Mouse (Mus musculus) hindbrain, embryonic 15.5 days (tissue): ENCODE measurements around the gene Sh2d1b2. TPM values are rescaled to one million over a fixed set of nuclear protein-coding genes. Genes with fewer than 3 reads are reported as not detected.
"Not testable (repeated sequence)": the region's sequence is repeated elsewhere in the genome, so short reads cannot be mapped to it uniquely, and the experiment has no call there.

Experiments
- ATAC-seq: fragments of 200-750 bp; cut with Nextera tagmentation; 2 replicates; pipeline ENCODE4 v1.8.0; 2017; ENCODE audit warnings: low read depth, moderate number of reproducible peaks, moderate TSS enrichment; ENCODE audit not compliant: low FRiP score
- H3K27ac ChIP-seq: fragments of 300-500 bp; sonication (generic); replicated peaks from 2 replicates; pipeline ENCODE4 v1.5.1; 2015; ENCODE audit warnings: mild to moderate bottlenecking, inconsistent platforms
- H3K27me3 ChIP-seq: fragments of 300-500 bp; sonication (generic); 2 replicates; pipeline ENCODE4 v1.6.1; 2015; ENCODE audit warnings: control low read depth, inconsistent platforms
- H3K36me3 ChIP-seq: fragments of 300-500 bp; sonication (generic); 2 replicates; pipeline ENCODE4 v1.6.1; 2015; ENCODE audit warnings: control low read depth, inconsistent platforms
- H3K4me1 ChIP-seq: fragments of 300-500 bp; sonication (generic); replicated peaks from 2 replicates; pipeline ENCODE4 v1.6.1; 2015; ENCODE audit warnings: control low read depth, inconsistent platforms
- H3K4me2 ChIP-seq: fragments of 300-500 bp; sonication (generic); 2 replicates; pipeline ENCODE4 v1.6.1; 2015; ENCODE audit warnings: moderate library complexity, mild to moderate bottlenecking, inconsistent platforms
- H3K4me3 ChIP-seq: fragments of 300-500 bp; sonication (generic); 2 replicates; pipeline ENCODE4 v1.5.1; 2015; ENCODE audit warnings: mild to moderate bottlenecking, inconsistent platforms
- H3K9ac ChIP-seq: fragments of 300-500 bp; sonication (generic); 2 replicates; pipeline ENCODE4 v1.6.1; 2015; ENCODE audit warnings: inconsistent platforms
- H3K9me3 ChIP-seq: fragments of 300-500 bp; sonication (generic); 2 replicates; pipeline ENCODE4 v1.6.1; 2016; ENCODE audit warnings: control low read depth, inconsistent platforms
- WGBS: fragments of 180-500 bp; shearing (Covaris S2); methylation state at CpG from one replicate; pipeline ENCODE4 v1.1.7; 2015; 5-methylcytosine and 5-hydroxymethylcytosine counted together
- polyA plus RNA-seq: library from polyadenylated mRNA; unstranded; fragments of >200 nt; fragmentation: Nextera tagmentation; extraction: Ambion mirVana; gene quantifications from 2 replicates; pipeline ENCODE4 v1.2.1, GENCODE M21; 2015

Sh2d1b2 gene
- not detected in 2 replicates for polyA plus RNA-seq

DNA sequence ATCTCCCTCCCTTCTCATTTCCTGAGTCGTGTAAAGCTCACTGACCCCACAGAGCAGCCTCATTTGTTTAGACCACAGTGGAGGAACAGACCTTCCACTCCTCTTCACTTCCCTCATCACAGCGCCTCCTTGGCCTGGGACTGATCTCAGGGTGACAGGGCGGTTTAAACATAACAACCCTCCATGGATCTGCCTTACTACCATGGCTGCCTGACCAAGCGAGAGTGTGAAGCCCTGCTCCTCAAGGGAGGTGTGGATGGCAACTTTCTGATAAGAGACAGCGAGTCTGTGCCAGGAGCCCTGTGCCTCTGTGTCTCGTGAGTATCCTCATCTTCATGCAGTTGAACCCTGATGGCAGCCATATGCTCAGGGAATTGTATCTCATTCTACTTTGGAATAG, at the start of gene Sh2d1b2:
Gene Sh2d1b2, plus strand, starts transcription at position 62 of the 400 bp plus-strand sequence.
- H3K9me3 ChIP-seq, H3K4me1 ChIP-seq, H3K27me3 ChIP-seq, H3K4me3 ChIP-seq, ATAC-seq, H3K9ac ChIP-seq, H3K36me3 ChIP-seq, H3K4me2 ChIP-seq, H3K27ac ChIP-seq: not testable (repeated sequence)
- WGBS, result 80% methylated on average over 6 of the region's 6 CpGs

DNA sequence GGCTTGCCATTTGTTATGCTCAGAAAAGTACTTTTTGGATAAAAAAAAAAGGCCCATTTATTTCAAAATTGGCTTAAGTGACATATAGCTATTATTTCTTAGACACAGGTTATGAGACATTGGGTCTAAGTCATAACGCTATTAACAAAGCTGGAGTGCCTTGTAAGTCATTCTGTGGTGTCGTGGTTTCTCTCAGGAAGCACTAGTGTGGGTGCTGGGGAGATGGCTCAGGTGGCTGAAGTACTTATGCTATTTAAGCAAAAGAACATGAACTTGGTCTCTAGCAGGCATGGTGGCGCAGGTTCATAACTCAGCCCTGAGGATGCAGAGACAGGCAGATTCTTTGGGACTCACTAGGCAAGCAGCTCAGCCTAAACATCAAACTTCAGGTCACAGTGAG, 47.4 kb upstream of the Sh2d1b2 start:
- no peaks in the 10 kb centered on the region for H3K27me3 ChIP-seq
- 92% methylated on average over 3 of the region's 3 CpGs for WGBS
- no peak overlapping the region for H3K4me3 ChIP-seq

DNA sequence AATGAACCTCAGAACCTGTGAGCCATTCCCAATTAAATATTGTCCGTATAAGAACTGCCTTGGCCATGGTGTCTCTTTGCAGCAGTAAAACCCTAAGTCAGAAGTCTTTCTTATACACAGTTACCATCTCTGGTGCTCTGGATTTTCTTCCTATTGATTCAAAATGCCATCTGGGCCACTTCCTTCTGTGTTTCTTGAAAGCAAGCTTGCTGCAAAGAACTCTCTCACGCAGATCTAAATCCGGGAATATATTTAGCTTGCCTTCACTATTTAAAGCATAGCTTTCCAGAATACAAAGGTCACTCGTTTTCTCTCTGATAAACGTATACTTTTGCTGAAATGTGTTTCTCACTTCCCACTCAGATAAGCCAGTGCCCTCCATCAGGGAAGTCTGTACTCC, 46.0 kb upstream of the Sh2d1b2 start:
- no peaks in the 10 kb centered on the region for H3K27me3 ChIP-seq
- H3K36me3 ChIP-seq, result no peaks in the 10 kb centered on the region
- no peak overlapping the region for H3K27ac ChIP-seq
- H3K9me3 ChIP-seq, result no peaks in the 10 kb centered on the region
- no peak for ATAC-seq
- no peak overlapping the region for H3K4me2 ChIP-seq
- WGBS, result 88% methylated on average over 5 of the region's 5 CpGs
- no peaks in the 10 kb centered on the region for H3K4me1 ChIP-seq
- H3K9ac ChIP-seq, result no peak overlapping the region
- H3K4me3 ChIP-seq, result no peak overlapping the region

More for the DNA sequence above, 47.4 kb upstream of the Sh2d1b2 start:
- no peak overlapping the region for H3K4me2 ChIP-seq
- H3K36me3 ChIP-seq, result no peaks in the 10 kb centered on the region
- no peak overlapping the region for H3K27ac ChIP-seq
- no peaks in the 10 kb centered on the region for H3K9me3 ChIP-seq
- H3K9ac ChIP-seq, result no peak overlapping the region
- H3K4me1 ChIP-seq, result no peaks in the 10 kb centered on the region
- ATAC-seq, result no peak

DNA sequence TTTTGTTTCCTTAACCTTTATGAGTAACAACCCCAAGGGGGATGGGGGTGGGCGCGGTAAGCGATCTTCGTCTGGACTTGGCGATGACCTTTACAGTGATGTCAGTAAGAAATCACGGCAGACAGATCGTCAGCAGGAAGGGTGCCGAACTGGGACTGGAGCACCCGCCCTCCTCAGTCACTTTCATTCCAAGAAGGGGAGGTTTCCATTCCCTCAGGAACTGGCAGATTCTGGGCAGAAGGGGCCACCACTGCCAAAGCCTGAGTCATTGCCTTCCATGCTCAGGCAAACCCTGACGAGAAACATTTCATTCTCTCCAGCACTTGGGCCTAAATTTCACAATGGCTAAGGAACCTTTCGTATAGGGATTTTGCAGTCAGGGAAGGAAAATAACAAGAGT, 43.9 kb upstream of the Sh2d1b2 start:
- Histone ChIP-seq H3K4me3 (no peak overlapping the region), H3K9me3 (no peaks in the 10 kb centered on the region), H3K4me2 (no peak overlapping the region), H3K36me3 (peaks cover 12% of the 10 kb centered on the region), H3K27ac (no peak overlapping the region), H3K27me3 (no peaks in the 10 kb centered on the region), H3K9ac (no peak overlapping the region), H3K4me1 (no peaks in the 10 kb centered on the region)
- WGBS, result 88% methylated on average over 11 of the region's 11 CpGs
- ATAC-seq, result no peak

DNA sequence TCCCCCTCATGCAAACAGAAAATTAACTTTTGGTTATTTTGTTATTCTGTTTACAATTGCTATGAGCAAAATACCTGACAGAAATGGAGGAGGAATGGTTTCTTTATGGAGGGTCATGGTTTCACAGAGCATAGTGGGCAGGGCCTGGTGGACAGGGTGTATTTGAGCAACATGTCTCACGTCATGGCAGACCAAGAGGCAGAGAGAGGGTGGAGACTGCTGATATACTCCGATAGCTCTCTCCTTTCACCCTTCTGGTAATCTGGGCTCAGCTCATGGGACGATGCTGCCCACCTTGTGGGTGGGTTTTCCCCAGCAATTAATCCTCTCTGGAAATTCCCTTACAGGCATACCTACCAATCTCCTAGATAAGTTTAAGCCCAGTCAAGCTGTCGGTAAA, 42.3 kb upstream of the Sh2d1b2 start:
- 93% methylated on average over 4 of the region's 4 CpGs for WGBS
- H3K4me3 ChIP-seq, result no peak overlapping the region
- no peak for ATAC-seq
- H3K27ac ChIP-seq, result no peak overlapping the region
- peaks cover 27% of the 10 kb centered on the region for H3K36me3 ChIP-seq
- no peaks in the 10 kb centered on the region for H3K4me1 ChIP-seq
- no peaks in the 10 kb centered on the region for H3K27me3 ChIP-seq
- H3K4me2 ChIP-seq, result no peak overlapping the region
- no peaks in the 10 kb centered on the region for H3K9me3 ChIP-seq
- no peak overlapping the region for H3K9ac ChIP-seq

DNA sequence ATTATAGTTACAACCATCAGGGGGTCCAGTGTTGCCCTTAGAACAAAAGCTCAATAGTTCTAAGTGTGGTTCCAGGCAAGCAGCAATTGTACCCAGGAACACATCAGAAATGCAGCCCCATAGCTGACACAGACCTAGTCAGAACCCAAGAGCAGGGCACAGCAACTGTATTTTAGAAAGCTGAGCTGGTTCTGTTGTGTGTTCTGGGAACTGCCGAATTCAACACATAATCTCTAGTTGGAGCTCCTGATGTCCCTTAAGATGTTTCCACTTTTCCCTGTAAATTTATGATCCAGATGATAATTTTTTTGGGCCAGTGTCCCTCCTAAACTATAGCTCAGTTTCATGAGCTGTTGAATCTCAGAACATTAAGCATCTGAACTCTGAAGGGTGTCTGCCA, 40.6 kb upstream of the Sh2d1b2 start:
- Histone ChIP-seq H3K27ac (no peak overlapping the region), H3K4me3 (no peak overlapping the region), H3K9ac (no peak overlapping the region), H3K9me3 (no peaks in the 10 kb centered on the region), H3K27me3 (no peaks in the 10 kb centered on the region), H3K4me2 (no peak overlapping the region), H3K4me1 (no peaks in the 10 kb centered on the region), H3K36me3 (peaks cover 44% of the 10 kb centered on the region)
- no peak for ATAC-seq
- 81% methylated on average over 1 of the region's 1 CpGs for WGBS

DNA sequence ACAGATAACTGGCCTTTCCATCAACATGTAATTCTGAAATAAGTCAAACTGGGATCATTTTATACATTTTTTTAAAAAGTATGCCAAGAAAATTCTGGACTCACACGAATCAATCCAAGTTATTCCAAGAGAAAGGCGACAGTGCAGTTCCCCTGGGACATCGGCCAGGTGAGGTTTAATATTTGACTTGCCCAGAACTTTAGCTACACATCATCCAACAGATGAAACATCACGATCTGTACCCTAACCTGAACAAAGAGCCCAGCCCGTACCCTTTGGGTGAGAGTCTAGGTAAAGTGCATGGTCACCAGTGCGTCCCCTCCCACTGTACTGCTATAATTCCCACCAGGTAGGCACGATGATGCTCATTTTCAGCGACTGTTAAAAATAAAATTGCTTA, 36.3 kb upstream of the Sh2d1b2 start:
- no peak for ATAC-seq

DNA sequence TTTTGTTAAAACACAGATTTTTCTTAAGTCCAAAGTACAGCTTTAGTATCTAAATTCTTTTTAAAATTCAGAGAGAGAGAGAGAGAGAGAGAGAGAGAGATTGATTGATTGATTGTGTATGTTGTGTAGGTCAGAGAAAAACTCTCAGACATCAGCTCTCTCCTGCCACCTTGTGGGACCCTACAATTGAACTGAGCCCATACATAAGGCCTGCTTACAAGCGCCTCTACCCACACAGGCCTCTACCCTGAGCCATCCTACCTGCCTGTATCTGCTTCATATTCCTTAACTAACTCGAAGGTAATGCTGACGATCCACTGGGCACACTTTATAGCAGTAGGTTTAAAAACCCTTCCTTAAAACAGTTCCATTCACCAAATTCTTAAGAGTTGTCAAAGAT, 32.2 kb upstream of the Sh2d1b2 start:
- H3K4me1 ChIP-seq, result no peaks in the 10 kb centered on the region
- ATAC-seq, result no peak
- no peak overlapping the region for H3K9ac ChIP-seq
- H3K36me3 ChIP-seq, result peaks cover 69% of the 10 kb centered on the region
- H3K4me3 ChIP-seq, result no peak overlapping the region
- no peaks in the 10 kb centered on the region for H3K9me3 ChIP-seq
- H3K27ac ChIP-seq, result no peak overlapping the region
- WGBS, result 82% methylated on average over 3 of the region's 3 CpGs
- no peak overlapping the region for H3K4me2 ChIP-seq
- no peaks in the 10 kb centered on the region for H3K27me3 ChIP-seq

More for the DNA sequence above, 36.3 kb upstream of the Sh2d1b2 start:
- H3K27ac ChIP-seq, result no peak overlapping the region
- no peak overlapping the region for H3K4me3 ChIP-seq
- H3K9me3 ChIP-seq, result no peaks in the 10 kb centered on the region
- H3K4me1 ChIP-seq, result no peaks in the 10 kb centered on the region
- H3K9ac ChIP-seq, result no peak overlapping the region
- H3K4me2 ChIP-seq, result no peak overlapping the region
- H3K27me3 ChIP-seq, result no peaks in the 10 kb centered on the region
- 94% methylated on average over 8 of the region's 8 CpGs for whole genome bisulfite sequencing
- H3K36me3 ChIP-seq, result peaks cover 80% of the 10 kb centered on the region

DNA sequence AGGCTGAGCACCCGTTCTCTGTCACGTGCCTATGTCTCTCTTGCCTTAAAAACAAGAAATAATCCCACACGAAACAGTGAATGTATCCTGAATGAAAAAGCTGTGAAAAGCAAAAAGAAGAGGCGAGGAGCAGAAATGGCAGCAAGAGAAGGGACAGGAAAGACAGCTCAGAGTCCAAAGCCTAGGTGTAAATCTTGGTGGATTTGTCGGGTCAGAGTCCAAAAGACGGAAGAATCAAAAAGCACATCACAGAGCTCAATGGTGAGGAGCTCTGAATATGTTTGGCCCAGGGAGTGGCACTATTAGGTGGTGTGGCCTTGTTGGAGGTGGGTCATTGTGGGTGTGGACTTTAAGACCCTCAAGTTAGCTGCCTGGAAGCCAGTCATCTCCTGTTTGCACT, 26.2 kb upstream of the Sh2d1b2 start:
- H3K4me2 ChIP-seq, result no peak overlapping the region
- no peaks in the 10 kb centered on the region for H3K9me3 ChIP-seq
- ATAC-seq, result no peak
- no peaks in the 10 kb centered on the region for H3K4me1 ChIP-seq
- H3K9ac ChIP-seq, result no peak overlapping the region
- no peak overlapping the region for H3K27ac ChIP-seq
- H3K4me3 ChIP-seq, result no peak overlapping the region
- no peaks in the 10 kb centered on the region for H3K27me3 ChIP-seq
- 97% methylated on average over 6 of the region's 6 CpGs for WGBS
- H3K36me3 ChIP-seq, result peaks cover 63% of the 10 kb centered on the region

DNA sequence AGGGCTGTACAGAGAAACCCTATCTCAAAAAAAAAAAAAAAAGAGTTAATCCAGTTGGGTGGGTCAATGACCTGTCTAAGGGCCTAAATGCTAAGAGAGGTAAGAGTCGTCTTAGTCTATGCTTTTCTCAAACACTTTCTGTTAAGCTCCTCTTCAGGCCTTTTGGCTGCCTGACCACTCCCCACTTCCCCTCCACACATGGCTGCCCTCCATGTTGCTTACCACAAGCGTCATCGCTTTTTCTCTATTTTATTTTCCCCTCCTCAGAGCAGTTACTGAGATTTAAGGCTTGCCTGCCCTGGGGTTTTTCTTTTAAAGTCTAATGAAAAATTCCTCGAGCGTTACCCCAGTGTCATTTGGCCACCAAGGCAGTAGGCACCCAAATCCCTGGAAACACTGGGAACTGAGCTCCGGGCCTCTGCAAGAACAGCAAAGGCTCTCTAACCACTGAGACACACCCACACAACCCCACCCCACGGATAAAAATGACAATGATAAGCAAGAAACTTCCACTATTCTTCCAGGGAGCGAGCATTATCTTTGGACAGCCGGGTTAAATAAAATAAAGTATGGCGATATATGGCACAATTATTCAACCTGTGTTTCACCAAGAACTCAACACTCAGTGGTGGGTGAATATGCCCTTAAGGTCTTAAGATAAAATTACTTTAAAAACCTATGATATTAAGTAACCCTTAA, 19.2 kb upstream of the Sh2d1b2 start:
- no peak overlapping the region for H3K27ac ChIP-seq
- H3K4me3 ChIP-seq, result no peak overlapping the region
- H3K27me3 ChIP-seq, result peaks cover 5% of the 10 kb centered on the region; the same call in 1 of the 2 replicates
- no peaks in the 10 kb centered on the region for H3K9me3 ChIP-seq
- peaks cover 21% of the 10 kb centered on the region for H3K36me3 ChIP-seq
- H3K4me1 ChIP-seq, result peaks cover 12% of the 10 kb centered on the region
- 0 out of 2 replicates have a peak overlapping the region, but pooled peaks have one; percentile 7 for H3K4me2 ChIP-seq
- H3K9ac ChIP-seq, result no peak overlapping the region
- no peak for ATAC-seq
- WGBS, result 93% methylated on average over 10 of the region's 10 CpGs

DNA sequence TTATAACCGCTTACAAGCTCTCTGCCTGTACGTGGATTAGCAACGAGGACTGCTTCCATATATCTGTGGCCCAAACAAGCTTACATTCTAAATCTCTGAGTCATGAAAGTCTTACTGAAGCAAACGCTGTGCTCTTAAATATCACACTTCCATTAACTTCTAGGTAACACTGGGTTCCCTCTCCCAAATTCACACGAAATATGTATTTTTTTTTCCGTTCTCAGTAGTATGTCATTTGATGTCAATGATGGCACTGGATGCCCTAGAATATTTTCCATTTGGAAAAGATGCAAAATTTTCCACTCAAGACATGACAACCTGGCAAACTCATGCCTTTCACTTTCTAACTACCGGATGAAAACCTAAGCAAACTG, 18.2 kb upstream of the Sh2d1b2 start:
- Histone ChIP-seq H3K4me2 (peak overlapping the region; percentile 75), H3K4me3 (peak overlapping the region; percentile 57), H3K27me3 (peaks cover 5% of the 10 kb centered on the region; the same call in 1 of the 2 replicates), H3K36me3 (peaks cover 16% of the 10 kb centered on the region), H3K27ac (peak overlapping the region; percentile 69; the same call in 1 of the 2 replicates), H3K9ac (peak overlapping the region; percentile 59), H3K4me1 (peaks cover 12% of the 10 kb centered on the region), H3K9me3 (no peaks in the 10 kb centered on the region)
- no peak for ATAC-seq
- 41% methylated on average over 7 of the region's 7 CpGs for WGBS

DNA sequence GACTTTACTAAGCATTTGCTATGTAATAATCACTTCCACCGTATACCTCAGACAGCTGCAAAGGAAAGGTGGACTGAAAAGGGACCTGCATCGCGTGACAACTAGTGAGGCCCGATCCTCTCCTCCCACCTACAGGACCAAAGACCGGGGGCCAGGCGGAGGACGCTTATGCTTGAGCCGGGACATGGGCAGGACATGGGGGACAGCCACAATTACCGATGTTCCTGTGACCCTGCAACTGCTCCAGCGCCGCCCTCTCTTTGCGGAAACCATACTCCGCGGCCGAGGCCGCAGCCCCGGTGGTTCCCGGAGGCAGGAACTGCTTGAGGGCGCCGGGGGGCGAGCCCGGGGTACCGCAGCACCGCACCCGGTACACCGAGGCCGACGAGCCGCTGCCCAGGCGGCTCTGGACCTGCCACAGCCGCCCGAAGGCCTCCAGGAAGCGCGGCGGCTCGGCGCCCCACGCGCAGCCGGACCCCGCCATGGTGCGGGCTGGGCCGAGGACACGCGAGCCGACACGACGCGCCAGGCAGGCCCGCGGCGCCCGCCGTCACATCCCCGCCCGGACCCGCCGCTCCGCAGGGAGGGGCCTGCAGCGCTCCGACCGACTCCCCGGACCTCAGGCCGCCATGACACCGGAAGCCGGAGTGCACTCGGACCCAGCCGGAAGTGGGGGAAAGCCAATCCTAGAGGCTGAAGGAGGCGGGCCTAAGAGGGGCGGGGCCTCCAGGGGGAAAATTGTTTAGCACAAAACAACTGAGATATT, 17.6 kb upstream of the Sh2d1b2 start, which contains the start of gene Uhmk1:
Gene Uhmk1, minus strand, starts transcription at position 641 of the 766 bp plus-strand sequence.
- Histone ChIP-seq H3K9me3 (no peaks in the 10 kb centered on the region), H3K4me3 (peak within 1 kb of the TSS; percentile 57), H3K27me3 (peaks cover 5% of the 10 kb centered on the region; the same call in 1 of the 2 replicates), H3K4me1 (peaks cover 12% of the 10 kb centered on the region), H3K36me3 (peaks cover 13% of the 10 kb centered on the region), H3K4me2 (peak within 1 kb of the TSS; percentile 75), H3K9ac (peak within 1 kb of the TSS; percentile 59), H3K27ac (peak within 1 kb of the TSS; percentile 69)
- WGBS, result under 1% methylated on average over 63 of the region's 70 CpGs
- peak; percentile 100 for ATAC-seq
